Mouse (Mus musculus): ENCODE data around the gene 7530416G11Rik. TPM values are rescaled to one million over a fixed set of nuclear protein-coding genes. Genes with fewer than 3 reads are reported as not detected.
A peak's percentile ranks its signal among the peaks of the same experiment; 100 is the strongest.

Gene 7530416G11Rik
- not detected in 2 replicates for polyA plus RNA-seq (2016; fragmentation: Nextera tagmentation; extraction: Ambion mirVana)

- H3K9me3 ChIP-seq (replicated peaks) = no peaks in the 10 kb centered on the region
- no peak within 1 kb of the TSS for H3K9ac ChIP-seq
- H3K4me2 ChIP-seq = no peak within 1 kb of the TSS
- no peak within 1 kb of the TSS for H3K4me3 ChIP-seq
- peaks cover 13% of the 10 kb centered on the region; the same call in 1 of the 2 replicates for H3K27me3 ChIP-seq (replicated peaks)
- 62% methylated on average over 8 of the region's 8 CpGs for WGBS (ENCODE audit: insufficient replicate concordance)
- H3K4me1 ChIP-seq = no peaks in the 10 kb centered on the region
- H3K36me3 ChIP-seq = no peaks in the 10 kb centered on the region
- ATAC-seq = no peak
- H3K27ac ChIP-seq = no peak within 1 kb of the TSS
These were observed at the start of gene 7530416G11Rik for GRCm38 (mm10) chr15:85503127-85503526. 7530416G11Rik (minus strand) TSS chr15:85503227.

GRCm38 (mm10) chr15:85546500-85546899 is 43.5 kb upstream of the 7530416G11Rik start:
- peaks cover 27% of the 10 kb centered on the region; the same call in 1 of the 2 replicates for H3K27me3 ChIP-seq (replicated peaks)
- H3K9me3 ChIP-seq (replicated peaks) = no peaks in the 10 kb centered on the region
- H3K36me3 ChIP-seq = no peaks in the 10 kb centered on the region
- no peak overlapping the region for H3K27ac ChIP-seq
- H3K9ac ChIP-seq = no peak overlapping the region
- no peak for ATAC-seq
- H3K4me2 ChIP-seq = no peak overlapping the region
- 53% methylated on average over 4 of the region's 4 CpGs for WGBS (ENCODE audit: insufficient replicate concordance)
- no peak overlapping the region for H3K4me3 ChIP-seq
- H3K4me1 ChIP-seq = no peaks in the 10 kb centered on the region

GRCm38 (mm10) chr15:85545369-85545768 is 42.3 kb upstream of the 7530416G11Rik start:
- Histone ChIP-seq H3K36me3 (no peaks in the 10 kb centered on the region), H3K4me3 (no peak overlapping the region), H3K27me3 (replicated peaks) (peaks cover 27% of the 10 kb centered on the region; the same call in 1 of the 2 replicates), H3K4me2 (no peak overlapping the region), H3K9ac (no peak overlapping the region), H3K9me3 (replicated peaks) (no peaks in the 10 kb centered on the region), H3K4me1 (no peaks in the 10 kb centered on the region), H3K27ac (no peak overlapping the region)
- WGBS (ENCODE audit: insufficient replicate concordance) = 47% methylated on average over 5 of the region's 5 CpGs
- ATAC-seq = no peak

GRCm38 (mm10) chr15:85538170-85538569 is 35.1 kb upstream of the 7530416G11Rik start:
- 65% methylated on average over 11 of the region's 11 CpGs for WGBS (ENCODE audit: insufficient replicate concordance)
- no peak overlapping the region for H3K9ac ChIP-seq
- H3K9me3 ChIP-seq (replicated peaks) = no peaks in the 10 kb centered on the region
- ATAC-seq = no peak
- no peaks in the 10 kb centered on the region for H3K4me1 ChIP-seq
- no peak overlapping the region for H3K4me3 ChIP-seq
- peaks cover 27% of the 10 kb centered on the region for H3K27me3 ChIP-seq (replicated peaks)
- H3K27ac ChIP-seq = no peak overlapping the region
- no peaks in the 10 kb centered on the region for H3K36me3 ChIP-seq
- no peak overlapping the region for H3K4me2 ChIP-seq

GRCm38 (mm10) chr15:85537151-85537550 is 34.1 kb upstream of the 7530416G11Rik start:
- Histone ChIP-seq H3K9me3 (replicated peaks) (no peaks in the 10 kb centered on the region), H3K27ac (no peak overlapping the region), H3K27me3 (replicated peaks) (peaks cover 24% of the 10 kb centered on the region; the same call in 1 of the 2 replicates), H3K9ac (no peak overlapping the region), H3K4me1 (no peaks in the 10 kb centered on the region), H3K36me3 (no peaks in the 10 kb centered on the region), H3K4me2 (no peak overlapping the region), H3K4me3 (no peak overlapping the region)
- 72% methylated on average over 25 of the region's 25 CpGs for WGBS (ENCODE audit: insufficient replicate concordance)
- no peak for ATAC-seq

GRCm38 (mm10) chr15:85534646-85535045 is 31.6 kb upstream of the 7530416G11Rik start:
- Histone ChIP-seq H3K27ac (no peak overlapping the region), H3K4me3 (no peak overlapping the region), H3K4me2 (no peak overlapping the region), H3K9ac (no peak overlapping the region), H3K27me3 (replicated peaks) (peaks cover 24% of the 10 kb centered on the region; the same call in 1 of the 2 replicates), H3K4me1 (no peaks in the 10 kb centered on the region), H3K9me3 (replicated peaks) (no peaks in the 10 kb centered on the region), H3K36me3 (no peaks in the 10 kb centered on the region)
- no peak for ATAC-seq
- WGBS (ENCODE audit: insufficient replicate concordance) = 74% methylated on average over 6 of the region's 6 CpGs

GRCm38 (mm10) chr15:85534215-85534614 is 31.2 kb upstream of the 7530416G11Rik start:
- H3K27ac ChIP-seq = no peak overlapping the region
- H3K36me3 ChIP-seq = no peaks in the 10 kb centered on the region
- 53% methylated on average over 8 of the region's 8 CpGs for WGBS (ENCODE audit: insufficient replicate concordance)
- ATAC-seq = no peak
- H3K9ac ChIP-seq = no peak overlapping the region
- H3K4me1 ChIP-seq = no peaks in the 10 kb centered on the region
- peaks cover 24% of the 10 kb centered on the region; the same call in 1 of the 2 replicates for H3K27me3 ChIP-seq (replicated peaks)
- H3K4me3 ChIP-seq = no peak overlapping the region
- H3K4me2 ChIP-seq = no peak overlapping the region
- H3K9me3 ChIP-seq (replicated peaks) = no peaks in the 10 kb centered on the region

- WGBS (ENCODE audit: insufficient replicate concordance) = 46% methylated on average over 3 of the region's 3 CpGs
- no peak overlapping the region for H3K4me3 ChIP-seq
- no peaks in the 10 kb centered on the region for H3K36me3 ChIP-seq
- H3K9ac ChIP-seq = no peak overlapping the region
- H3K9me3 ChIP-seq (replicated peaks) = no peaks in the 10 kb centered on the region
- H3K27me3 ChIP-seq (replicated peaks) = 0 out of 2 replicates have a peak, but pooled peaks cover 13% of the 10 kb centered on the region
- H3K27ac ChIP-seq = no peak overlapping the region
- H3K4me1 ChIP-seq = no peaks in the 10 kb centered on the region
- H3K4me2 ChIP-seq = no peak overlapping the region
- no peak for ATAC-seq
These were observed 29.0 kb upstream of the 7530416G11Rik start for GRCm38 (mm10) chr15:85532063-85532462.

- 54% methylated on average over 3 of the region's 3 CpGs for WGBS (ENCODE audit: insufficient replicate concordance)
- H3K4me2 ChIP-seq = no peak overlapping the region
- H3K4me1 ChIP-seq = no peaks in the 10 kb centered on the region
- no peak overlapping the region for H3K27ac ChIP-seq
- no peak overlapping the region for H3K4me3 ChIP-seq
- no peaks in the 10 kb centered on the region for H3K9me3 ChIP-seq (replicated peaks)
- H3K36me3 ChIP-seq = no peaks in the 10 kb centered on the region
- H3K9ac ChIP-seq = no peak overlapping the region
- no peak for ATAC-seq
- H3K27me3 ChIP-seq (replicated peaks) = peaks cover 31% of the 10 kb centered on the region
These were observed 26.9 kb upstream of the 7530416G11Rik start for GRCm38 (mm10) chr15:85529911-85530310.

- 0 out of 2 replicates have a peak, but pooled peaks have one; percentile 18 for ATAC-seq
- Histone ChIP-seq H3K4me3 (no peak overlapping the region), H3K27me3 (replicated peaks) (peaks cover 55% of the 10 kb centered on the region), H3K27ac (no peak overlapping the region), H3K4me1 (0 out of 2 replicates have a peak, but pooled peaks cover 8% of the 10 kb centered on the region), H3K36me3 (no peaks in the 10 kb centered on the region), H3K9ac (no peak overlapping the region), H3K9me3 (replicated peaks) (no peaks in the 10 kb centered on the region), H3K4me2 (no peak overlapping the region)
- 35% methylated on average over 12 of the region's 12 CpGs for WGBS (ENCODE audit: insufficient replicate concordance)
These were observed 21.4 kb upstream of the 7530416G11Rik start for GRCm38 (mm10) chr15:85524404-85524950.

- 22% methylated on average over 14 of the region's 14 CpGs for WGBS (ENCODE audit: insufficient replicate concordance)
- peaks cover 55% of the 10 kb centered on the region for H3K27me3 ChIP-seq (replicated peaks)
- no peak overlapping the region for H3K27ac ChIP-seq
- H3K36me3 ChIP-seq = no peaks in the 10 kb centered on the region
- H3K9ac ChIP-seq = no peak overlapping the region
- H3K4me3 ChIP-seq = no peak overlapping the region
- 0 out of 2 replicates have a peak, but pooled peaks cover 8% of the 10 kb centered on the region for H3K4me1 ChIP-seq
- H3K9me3 ChIP-seq (replicated peaks) = no peaks in the 10 kb centered on the region
- peak; percentile 51; the same call in 1 of the 2 replicates for ATAC-seq
- peak overlapping the region; percentile 15 for H3K4me2 ChIP-seq
These were observed 20.4 kb upstream of the 7530416G11Rik start for GRCm38 (mm10) chr15:85523173-85523991.

GRCm38 (mm10) chr15:85519438-85519837 is 16.4 kb upstream of the 7530416G11Rik start:
- H3K27ac ChIP-seq = no peak overlapping the region
- no peak overlapping the region for H3K9ac ChIP-seq
- H3K4me2 ChIP-seq = no peak overlapping the region
- no peak for ATAC-seq
- H3K4me1 ChIP-seq = 0 out of 2 replicates have a peak, but pooled peaks cover 8% of the 10 kb centered on the region
- no peaks in the 10 kb centered on the region for H3K9me3 ChIP-seq (replicated peaks)
- peaks cover 30% of the 10 kb centered on the region for H3K27me3 ChIP-seq (replicated peaks)
- H3K36me3 ChIP-seq = no peaks in the 10 kb centered on the region
- H3K4me3 ChIP-seq = no peak overlapping the region
- 52% methylated on average over 4 of the region's 4 CpGs for WGBS (ENCODE audit: insufficient replicate concordance)
